Mouse (Mus musculus) heart, embryonic 12.5 days (tissue): Measurements from ENCODE around the gene Snx19. TPM values are rescaled to one million over a fixed set of nuclear protein-coding genes. Genes with fewer than 3 reads are reported as not detected.

Experiments
- ATAC-seq: fragments of 200-750 bp; cut with Nextera tagmentation; 2 replicates; pipeline ENCODE4 v1.8.0; 2017; ENCODE audit warnings: moderate TSS enrichment, moderate library complexity; ENCODE audit not compliant: insufficient number of reproducible peaks, low FRiP score
- H3K27ac ChIP-seq: fragments of 300-500 bp; sonication (generic); 2 replicates; pipeline ENCODE4 v1.5.1; 2016; ENCODE audit warnings: mild to moderate bottlenecking, moderate library complexity; ENCODE audit not compliant: poor library complexity, severe bottlenecking
- H3K27me3 ChIP-seq: fragments of 300-500 bp; sonication (generic); replicated peaks from 2 replicates; pipeline ENCODE4 v1.6.1; 2016; ENCODE audit warnings: mild to moderate bottlenecking, moderate library complexity
- H3K36me3 ChIP-seq: fragments of 300-500 bp; sonication (generic); 2 replicates; pipeline ENCODE4 v1.6.1; 2016; ENCODE audit warnings: mild to moderate bottlenecking, moderate library complexity
- H3K4me1 ChIP-seq: fragments of 300-500 bp; sonication (generic); replicated peaks from 2 replicates; pipeline ENCODE4 v1.6.1; 2016; ENCODE audit warnings: mild to moderate bottlenecking
- H3K4me2 ChIP-seq: fragments of 300-500 bp; sonication (generic); 2 replicates; pipeline ENCODE4 v1.6.1; 2016; ENCODE audit warnings: mild to moderate bottlenecking, moderate library complexity
- H3K4me3 ChIP-seq: fragments of 300-500 bp; sonication (generic); 2 replicates; pipeline ENCODE4 v1.5.1; 2016; ENCODE audit warnings: mild to moderate bottlenecking
- H3K9ac ChIP-seq: fragments of 300-500 bp; sonication (generic); 2 replicates; pipeline ENCODE4 v1.6.1; 2016; ENCODE audit warnings: mild to moderate bottlenecking, moderate library complexity
- H3K9me3 ChIP-seq: fragments of 300-500 bp; sonication (generic); replicated peaks from 2 replicates; pipeline ENCODE4 v1.6.1; 2016; ENCODE audit warnings: mild to moderate bottlenecking, moderate library complexity
- WGBS: fragments of 180-500 bp; shearing (Covaris S2); methylation state at CpG from one replicate; pipeline ENCODE4 v1.1.7; 2016; 5-methylcytosine and 5-hydroxymethylcytosine counted together
- polyA plus RNA-seq: library from polyadenylated mRNA; unstranded; fragments of >200 nt; fragmentation: Nextera tagmentation; extraction: Ambion mirVana; gene quantifications from 2 replicates; pipeline ENCODE4 v1.2.1, GENCODE M21; 2016

Gene Snx19
- polyA plus RNA-seq, 1 experiment from 2014 or later, result 21.4 TPM

DNA sequence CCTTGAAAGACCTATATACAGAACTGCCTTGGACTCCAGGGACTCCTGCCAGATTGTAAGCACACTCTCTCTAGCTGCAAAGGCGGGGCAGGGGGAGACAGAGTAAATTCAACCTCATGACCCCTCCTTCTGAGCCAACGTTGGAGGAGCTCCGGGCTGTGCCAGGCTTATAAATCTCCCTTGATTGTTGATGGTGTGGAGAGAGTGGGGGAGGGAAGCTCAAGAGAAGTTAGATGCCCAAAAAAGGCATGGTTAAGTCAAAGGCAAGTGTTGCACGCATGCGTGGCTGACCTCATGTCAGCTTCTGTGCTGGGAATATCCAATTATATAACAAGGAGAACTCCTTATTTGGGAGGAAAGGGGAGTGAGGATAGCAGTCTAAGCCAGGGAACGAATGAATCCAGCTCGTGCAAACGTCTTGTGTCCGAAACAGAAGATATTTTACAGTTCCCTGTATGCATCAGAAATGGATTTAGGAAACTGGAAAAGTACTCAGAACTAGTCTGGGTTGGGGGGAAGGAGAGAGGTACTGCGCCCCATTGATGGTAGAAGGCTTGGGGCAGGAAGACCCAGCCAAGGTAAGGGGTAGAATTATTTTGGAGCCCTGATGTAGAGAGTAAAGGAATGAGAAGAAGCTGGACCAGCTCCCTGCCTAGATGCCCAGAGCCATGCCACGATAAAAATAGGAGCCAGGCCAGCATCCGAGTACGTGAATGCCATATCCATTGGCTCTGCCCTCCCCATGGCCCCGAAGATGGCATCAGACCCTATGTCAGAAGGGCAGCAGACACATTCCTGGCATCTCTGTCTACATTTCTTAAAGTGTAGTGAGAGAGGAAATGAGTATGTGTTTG lies 18.6 kb downstream of the Snx19 start:
- ATAC-seq, result peak; percentile 53
- H3K4me3 ChIP-seq, result no peak overlapping the region

DNA sequence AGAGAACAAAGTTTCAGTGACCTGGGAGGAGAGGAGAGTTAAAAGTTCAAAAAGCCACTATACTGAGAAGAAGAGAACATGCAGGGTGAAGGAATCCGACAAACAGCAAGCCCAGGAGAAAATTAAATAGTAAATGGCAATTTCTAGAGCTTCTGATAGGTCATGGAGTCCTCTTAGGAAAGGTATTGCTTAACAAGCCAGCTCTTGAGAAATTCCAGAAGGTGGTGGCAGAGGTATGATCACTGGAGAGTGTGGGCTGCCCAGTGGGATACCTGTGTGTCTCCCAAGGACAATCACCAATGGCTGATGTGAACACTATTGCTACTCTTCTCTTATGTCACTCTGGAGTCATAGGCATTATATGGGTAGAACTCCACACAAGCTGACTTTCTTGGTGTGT lies 19.2 kb downstream of the Snx19 start:
- H3K27me3 ChIP-seq, result no peaks in the 10 kb centered on the region
- no peak overlapping the region for H3K4me2 ChIP-seq
- no peak overlapping the region for H3K4me3 ChIP-seq
- WGBS, result 87% methylated on average over 1 of the region's 1 CpGs
- H3K27ac ChIP-seq, result peak overlapping the region; percentile 15; the same call in 1 of the 2 replicates
- ATAC-seq, result no peak
- no peaks in the 10 kb centered on the region for H3K9me3 ChIP-seq
- no peak overlapping the region for H3K9ac ChIP-seq
- H3K36me3 ChIP-seq, result peaks cover 57% of the 10 kb centered on the region
- H3K4me1 ChIP-seq, result peaks cover 10% of the 10 kb centered on the region; the same call in 1 of the 2 replicates

More for the DNA sequence above, 18.6 kb downstream of the Snx19 start:
- Histone ChIP-seq H3K27ac (peak overlapping the region; percentile 15), H3K36me3 (peaks cover 57% of the 10 kb centered on the region), H3K4me1 (peaks cover 10% of the 10 kb centered on the region; the same call in 1 of the 2 replicates), H3K4me2 (no peak overlapping the region), H3K27me3 (no peaks in the 10 kb centered on the region), H3K9ac (no peak overlapping the region), H3K9me3 (no peaks in the 10 kb centered on the region)
- whole genome bisulfite sequencing, result 68% methylated on average over 14 of the region's 14 CpGs

DNA sequence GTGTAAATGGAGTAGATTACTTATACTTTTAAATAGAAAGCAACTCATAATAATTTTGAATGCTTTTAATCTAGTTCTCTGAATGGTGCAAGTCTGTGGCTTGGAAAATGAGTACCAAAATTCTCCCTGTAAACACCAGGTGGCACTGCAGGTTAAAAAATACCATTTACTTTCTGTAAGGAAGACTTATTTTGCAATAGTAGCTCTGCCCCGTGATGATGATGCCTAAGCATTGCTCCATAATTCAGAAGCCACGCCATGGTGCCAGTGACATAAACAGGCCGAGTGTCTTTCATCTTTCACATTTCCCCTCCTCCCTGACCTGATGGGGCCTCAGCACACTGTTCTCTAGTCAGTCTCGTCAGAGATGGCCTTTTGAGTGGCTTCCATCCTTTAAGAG lies 21.6 kb downstream of the Snx19 start:
- Histone ChIP-seq H3K27me3 (no peaks in the 10 kb centered on the region), H3K9me3 (no peaks in the 10 kb centered on the region), H3K4me3 (no peak overlapping the region), H3K9ac (no peak overlapping the region), H3K4me2 (no peak overlapping the region), H3K4me1 (peaks cover 10% of the 10 kb centered on the region; the same call in 1 of the 2 replicates), H3K36me3 (peaks cover 62% of the 10 kb centered on the region), H3K27ac (no peak overlapping the region)
- 52% methylated on average over 4 of the region's 4 CpGs for WGBS
- ATAC-seq, result no peak

DNA sequence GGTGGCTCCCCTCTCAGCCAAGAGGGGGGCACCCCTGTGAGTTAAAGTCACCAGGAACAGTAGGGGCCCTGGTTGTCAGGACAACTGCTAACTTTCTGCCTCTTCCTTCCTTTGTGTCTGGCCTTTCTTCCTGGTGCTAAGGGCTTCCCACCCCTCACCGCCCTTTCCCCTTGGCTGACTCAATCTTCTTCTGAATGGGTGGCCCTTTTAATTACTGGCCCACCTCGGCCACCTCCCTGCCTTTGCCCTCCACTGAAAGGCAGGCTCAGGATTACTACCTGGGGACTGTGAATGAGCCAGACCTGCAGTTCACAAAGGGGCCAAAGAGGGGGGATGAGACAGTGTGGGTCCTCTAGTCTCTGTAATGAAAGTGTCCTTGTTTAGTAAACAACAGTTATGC lies 23.0 kb downstream of the Snx19 start:
- no peaks in the 10 kb centered on the region for H3K27me3 ChIP-seq
- H3K4me2 ChIP-seq, result no peak overlapping the region
- ATAC-seq, result no peak
- 59% methylated on average over 2 of the region's 2 CpGs for WGBS
- H3K9ac ChIP-seq, result no peak overlapping the region
- no peak overlapping the region for H3K27ac ChIP-seq
- H3K9me3 ChIP-seq, result no peaks in the 10 kb centered on the region
- H3K4me1 ChIP-seq, result peaks cover 7% of the 10 kb centered on the region; the same call in 1 of the 2 replicates
- H3K36me3 ChIP-seq, result peaks cover 56% of the 10 kb centered on the region
- H3K4me3 ChIP-seq, result no peak overlapping the region

DNA sequence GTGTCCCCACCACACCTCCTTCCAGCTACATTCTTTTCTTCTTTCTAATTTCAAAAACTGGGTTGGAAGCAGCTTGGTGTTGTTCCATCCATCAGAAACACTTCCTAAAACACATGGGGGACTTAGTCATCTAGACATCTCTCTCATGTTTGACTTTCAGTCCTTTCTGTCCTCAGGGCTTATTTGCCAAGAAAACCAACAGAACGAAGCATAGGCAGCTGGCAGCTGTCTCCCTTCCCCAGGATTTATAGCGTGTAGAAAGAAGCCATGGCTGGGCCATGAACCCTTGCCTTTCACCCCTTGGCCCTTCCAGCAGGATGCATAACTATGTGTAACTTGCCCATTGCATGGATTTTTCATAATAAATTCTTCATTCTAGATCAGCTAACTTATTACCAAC lies 23.9 kb downstream of the Snx19 start:
- H3K9me3 ChIP-seq, result no peaks in the 10 kb centered on the region
- no peaks in the 10 kb centered on the region for H3K27me3 ChIP-seq
- H3K4me3 ChIP-seq, result no peak overlapping the region
- H3K4me2 ChIP-seq, result no peak overlapping the region
- no peak overlapping the region for H3K27ac ChIP-seq
- H3K9ac ChIP-seq, result no peak overlapping the region
- no peaks in the 10 kb centered on the region for H3K4me1 ChIP-seq
- peaks cover 53% of the 10 kb centered on the region for H3K36me3 ChIP-seq
- ATAC-seq, result no peak
- WGBS, result 82% methylated on average over 2 of the region's 2 CpGs

DNA sequence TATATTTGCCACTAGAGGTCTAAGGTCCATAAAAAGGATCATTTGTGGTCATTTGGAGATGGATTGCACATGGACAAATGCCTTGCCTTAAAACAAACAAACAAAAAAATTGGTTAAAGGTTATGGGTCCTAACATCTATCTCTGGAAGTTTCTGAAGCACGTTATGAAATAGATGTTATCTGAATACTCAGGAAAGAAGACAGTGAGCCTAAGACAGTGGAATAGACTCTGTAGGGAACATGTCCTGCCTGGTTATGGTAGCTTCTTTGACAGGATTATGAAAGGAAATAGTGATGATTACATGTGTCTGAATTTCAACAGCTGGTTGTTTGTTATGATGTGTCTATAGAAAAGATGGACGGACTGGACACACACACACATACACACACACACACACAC lies 27.6 kb downstream of the Snx19 start:
- H3K9ac ChIP-seq, result no peak overlapping the region
- H3K4me3 ChIP-seq, result no peak overlapping the region
- no peaks in the 10 kb centered on the region for H3K9me3 ChIP-seq
- no peak overlapping the region for H3K27ac ChIP-seq
- peaks cover 40% of the 10 kb centered on the region for H3K36me3 ChIP-seq
- WGBS, result 72% methylated on average over 2 of the region's 2 CpGs
- H3K4me2 ChIP-seq, result no peak overlapping the region
- peaks cover 15% of the 10 kb centered on the region for H3K4me1 ChIP-seq
- no peak for ATAC-seq
- no peaks in the 10 kb centered on the region for H3K27me3 ChIP-seq

DNA sequence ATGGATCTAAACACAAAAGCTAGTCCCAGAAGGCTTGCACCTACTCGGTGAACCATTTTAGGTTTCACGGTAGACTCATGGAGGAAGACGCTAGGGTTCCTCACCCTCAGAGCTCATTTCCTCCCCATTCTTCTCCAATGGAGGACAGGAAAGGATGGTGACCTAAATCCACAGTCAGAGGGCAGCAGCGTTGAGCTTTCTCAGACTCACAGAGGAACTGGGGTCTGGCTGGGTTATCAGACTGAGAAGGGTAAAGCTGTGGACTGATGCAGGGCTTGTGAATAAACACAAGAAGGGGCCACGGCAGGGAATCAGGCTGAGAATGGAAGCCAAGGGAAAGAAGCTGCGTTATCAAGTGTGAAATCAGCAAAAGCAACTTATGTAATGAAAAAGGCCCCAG lies 29.3 kb downstream of the Snx19 start:
- no peak overlapping the region for H3K4me2 ChIP-seq
- H3K36me3 ChIP-seq, result peaks cover 25% of the 10 kb centered on the region
- no peak overlapping the region for H3K4me3 ChIP-seq
- H3K4me1 ChIP-seq, result peaks cover 30% of the 10 kb centered on the region
- no peak overlapping the region for H3K27ac ChIP-seq
- no peaks in the 10 kb centered on the region for H3K27me3 ChIP-seq
- no peak for ATAC-seq
- H3K9ac ChIP-seq, result no peak overlapping the region
- H3K9me3 ChIP-seq, result no peaks in the 10 kb centered on the region
- 54% methylated on average over 6 of the region's 6 CpGs for WGBS

DNA sequence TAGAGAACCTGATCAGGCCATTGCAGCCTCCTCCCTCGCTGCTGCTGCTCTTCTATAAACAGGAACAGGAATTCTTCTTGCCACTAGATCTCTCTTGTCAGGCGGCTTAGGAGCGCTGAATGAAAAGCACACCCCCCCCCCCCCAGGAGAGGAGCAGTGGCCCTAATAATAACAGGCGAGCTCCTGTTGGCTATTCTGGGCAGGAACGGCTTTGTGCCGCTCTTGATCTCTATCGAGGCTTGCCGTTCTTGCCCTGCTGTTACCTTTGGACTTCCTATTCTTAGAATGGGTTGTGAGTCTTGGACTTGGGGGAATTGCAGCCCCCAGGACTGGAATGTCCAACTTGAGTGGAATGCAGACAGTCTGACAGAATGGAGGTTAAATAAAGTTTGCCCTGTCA lies 33.6 kb downstream of the Snx19 start:
- Histone ChIP-seq H3K9me3 (no peaks in the 10 kb centered on the region), H3K4me3 (no peak overlapping the region), H3K36me3 (peaks cover 42% of the 10 kb centered on the region), H3K27me3 (no peaks in the 10 kb centered on the region), H3K4me1 (peaks cover 36% of the 10 kb centered on the region), H3K4me2 (peak overlapping the region; percentile 39), H3K27ac (peak overlapping the region; percentile 81), H3K9ac (no peak overlapping the region)
- peak; percentile 76 for ATAC-seq
- WGBS, result 23% methylated on average over 8 of the region's 8 CpGs

DNA sequence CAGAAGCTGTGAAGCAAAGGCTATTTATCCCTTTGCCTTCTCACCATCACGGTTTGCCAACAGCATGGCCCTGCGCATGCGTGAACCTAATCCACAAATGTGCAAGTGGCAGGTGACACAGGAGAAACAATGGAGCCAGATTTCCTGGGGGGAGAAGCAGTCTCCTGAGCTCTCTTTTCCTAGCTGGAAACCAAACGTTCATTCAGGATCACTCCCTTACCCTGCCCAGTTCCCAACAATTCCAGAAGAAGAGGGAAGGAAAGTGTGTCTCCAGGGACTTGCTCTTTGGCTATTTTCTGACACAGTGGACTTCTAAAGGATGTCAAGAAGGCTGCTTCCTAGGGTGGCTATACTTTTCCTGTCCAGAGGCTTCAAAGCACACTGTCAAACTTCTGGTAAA lies 37.8 kb downstream of the Snx19 start:
- peaks cover 68% of the 10 kb centered on the region for H3K36me3 ChIP-seq
- peaks cover 20% of the 10 kb centered on the region for H3K4me1 ChIP-seq
- WGBS, result 72% methylated on average over 4 of the region's 4 CpGs
- no peaks in the 10 kb centered on the region for H3K27me3 ChIP-seq
- H3K4me2 ChIP-seq, result no peak overlapping the region
- no peak overlapping the region for H3K27ac ChIP-seq
- H3K9ac ChIP-seq, result no peak overlapping the region
- ATAC-seq, result no peak
- no peak overlapping the region for H3K4me3 ChIP-seq
- H3K9me3 ChIP-seq, result no peaks in the 10 kb centered on the region

DNA sequence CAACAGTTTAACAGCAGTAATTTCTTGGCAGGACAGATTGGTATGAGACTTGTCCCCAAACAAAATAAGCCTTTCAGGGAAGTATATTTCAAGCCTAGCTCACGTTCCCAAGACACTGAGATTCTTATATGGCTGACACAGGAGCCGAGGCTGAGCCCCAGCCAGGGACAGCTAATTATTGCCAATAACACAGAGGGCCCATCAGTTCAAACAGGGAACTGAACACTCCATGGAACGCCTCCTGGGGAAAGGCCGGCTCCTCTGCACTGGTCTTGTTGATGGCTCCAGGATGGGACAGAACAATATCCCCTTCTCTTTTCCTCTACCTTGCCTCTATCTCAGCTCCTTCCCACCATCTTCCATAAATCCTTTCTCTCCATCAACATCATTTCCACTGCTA lies 53.1 kb downstream of the Snx19 start:
- Histone ChIP-seq H3K4me3 (no peak overlapping the region), H3K36me3 (no peaks in the 10 kb centered on the region), H3K4me2 (no peak overlapping the region), H3K4me1 (no peaks in the 10 kb centered on the region; the same call in 1 of the 2 replicates), H3K27me3 (no peaks in the 10 kb centered on the region; the same call in 1 of the 2 replicates), H3K27ac (no peak overlapping the region), H3K9ac (no peak overlapping the region), H3K9me3 (no peaks in the 10 kb centered on the region)
- WGBS, result 55% methylated on average over 4 of the region's 4 CpGs
- no peak for ATAC-seq

DNA sequence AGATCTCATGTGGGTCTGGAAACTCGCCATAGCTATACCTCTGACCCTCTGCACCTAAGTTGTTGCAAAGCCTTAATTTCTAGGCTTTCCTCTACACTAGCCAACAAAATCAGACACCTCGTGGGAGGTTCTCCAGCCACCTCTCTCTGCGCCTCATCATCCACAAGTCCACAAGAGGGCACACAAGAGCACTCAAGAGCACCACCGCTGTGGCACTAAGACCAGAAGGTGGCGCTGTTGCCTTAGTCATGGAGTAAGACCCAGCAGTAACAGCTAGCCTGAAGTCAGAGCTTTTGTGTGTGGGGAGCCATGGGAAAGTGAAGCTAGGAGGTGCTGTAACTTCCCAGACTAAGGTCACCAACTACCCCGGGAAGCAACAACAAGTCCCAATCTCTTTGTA lies 53.6 kb downstream of the Snx19 start:
- H3K4me3 ChIP-seq, result no peak overlapping the region
- H3K4me1 ChIP-seq, result no peaks in the 10 kb centered on the region; the same call in 1 of the 2 replicates
- H3K4me2 ChIP-seq, result no peak overlapping the region
- 3% methylated on average over 6 of the region's 6 CpGs for WGBS
- no peaks in the 10 kb centered on the region for H3K9me3 ChIP-seq
- no peaks in the 10 kb centered on the region; the same call in 1 of the 2 replicates for H3K27me3 ChIP-seq
- H3K36me3 ChIP-seq, result no peaks in the 10 kb centered on the region
- no peak overlapping the region for H3K27ac ChIP-seq
- ATAC-seq, result peak; percentile 74
- H3K9ac ChIP-seq, result no peak overlapping the region
